Mouse (Mus musculus) MEL (cell line): ENCODE measurements around the gene Dpy19l3. TPM values are rescaled to one million over a fixed set of nuclear protein-coding genes. Genes with fewer than 3 reads are reported as not detected.

Experiments
- DNase-seq: peaks from one replicate; pipeline ENCODE4 v3.0.0; 2011; ENCODE audit warnings: low read depth, low spot score
- H3K27ac ChIP-seq: 2 replicates; pipeline ENCODE4 v1.5.1; 2012; ENCODE audit warnings: low read depth, mild to moderate bottlenecking, control low read depth, low read length, moderate library complexity; ENCODE audit not compliant: control insufficient read depth
- H3K27me3 ChIP-seq, 2 experiments: fragments of 150-350 bp in 1 of 2; sonication (generic) in 1 of 2; 2 replicates each; pipeline ENCODE4 v1.6.1; 2012; ENCODE audit warnings: low read length in 2 of 2, mild to moderate bottlenecking in 2 of 2, improper control_type of control experiment in 1 of 2, moderate library complexity in 1 of 2; ENCODE audit not compliant: insufficient read depth in 2 of 2, control insufficient read depth in 1 of 2
- H3K36me3 ChIP-seq, 2 experiments: 2 replicates each; pipeline ENCODE4 v1.6.1; 2012 to 2014; ENCODE audit warnings: low read length in 2 of 2, improper control_type of control experiment in 1 of 2, inconsistent platforms in 1 of 2, mild to moderate bottlenecking in 1 of 2; ENCODE audit not compliant: insufficient read depth in 2 of 2, control insufficient read depth in 1 of 2
- H3K4me1 ChIP-seq, 2 experiments: fragments of 150-350 bp in 1 of 2; sonication (generic) in 1 of 2; 2 replicates each; pipeline ENCODE4 v1.6.1; 2012; ENCODE audit warnings: low read length in 2 of 2, improper control_type of control experiment in 1 of 2, mild to moderate bottlenecking in 1 of 2; ENCODE audit not compliant: insufficient read depth in 2 of 2, control insufficient read depth in 1 of 2
- H3K4me3 ChIP-seq, 2 experiments: fragments of 150-350 bp in 1 of 2; sonication (generic) in 1 of 2; 2 replicates each; pipeline ENCODE4 v1.5.1; 2012; ENCODE audit warnings: low read depth in 2 of 2, low read length in 2 of 2, mild to moderate bottlenecking in 2 of 2, moderate library complexity in 2 of 2, control low read depth in 1 of 2, improper control_type of control experiment in 1 of 2; ENCODE audit not compliant: control insufficient read depth in 1 of 2, insufficient read depth in 1 of 2
- H3K79me2 ChIP-seq: 2 replicates; pipeline ENCODE4 v1.6.1; 2012; ENCODE audit warnings: mild to moderate bottlenecking, low read length, moderate library complexity; ENCODE audit not compliant: control insufficient read depth, poor library complexity, insufficient read depth
- H3K9ac ChIP-seq: 2 replicates; pipeline ENCODE4 v1.6.1; 2012; ENCODE audit warnings: low read depth, mild to moderate bottlenecking, control low read depth, low read length, moderate library complexity; ENCODE audit not compliant: control insufficient read depth, poor library complexity, severe bottlenecking
- H3K9me3 ChIP-seq: fragments of 150-350 bp; sonication (generic); replicated peaks from 2 replicates; pipeline ENCODE4 v1.6.1; 2012; ENCODE audit warnings: mild to moderate bottlenecking, low read length, improper control_type of control experiment, moderate library complexity; ENCODE audit not compliant: insufficient read depth
- CHD2 ChIP-seq: IDR thresholded peaks from 2 replicates; pipeline ENCODE4 v1.6.1; 2011; ENCODE audit warnings: low read length, improper control_type of control experiment
- E2F4 ChIP-seq: IDR thresholded peaks from 2 replicates; pipeline ENCODE4 v1.6.1; 2011; ENCODE audit warnings: low read depth, low read length, improper control_type of control experiment, borderline replicate concordance
- ELF1 ChIP-seq: IDR thresholded peaks from 2 replicates; pipeline ENCODE4 v1.6.1; 2014; ENCODE audit warnings: low read depth, mild to moderate bottlenecking, inconsistent platforms, low read length, improper control_type of control experiment, moderate library complexity
- EP300 ChIP-seq, 2 experiments: IDR thresholded peaks; 2 replicates each; pipeline ENCODE4 v1.6.1; 2011; ENCODE audit warnings: improper control_type of control experiment in 2 of 2, low read length in 2 of 2, low read depth in 1 of 2, mild to moderate bottlenecking in 1 of 2
- ETS1 ChIP-seq: IDR thresholded peaks from 2 replicates; pipeline ENCODE4 v1.6.1; 2012; ENCODE audit warnings: low read depth, mild to moderate bottlenecking, inconsistent platforms, low read length, improper control_type of control experiment, moderate library complexity
- GABPA ChIP-seq: IDR thresholded peaks from 2 replicates; pipeline ENCODE4 v1.6.1; 2012; ENCODE audit warnings: low read depth, mild to moderate bottlenecking, inconsistent platforms, low read length, improper control_type of control experiment, moderate library complexity
- GATA1 ChIP-seq: IDR thresholded peaks from 2 replicates; pipeline ENCODE4 v1.6.1; 2011; ENCODE audit warnings: low read depth, low read length, improper control_type of control experiment
- HCFC1 ChIP-seq: IDR thresholded peaks from 2 replicates; pipeline ENCODE4 v1.6.1; 2012; ENCODE audit warnings: low read depth, mild to moderate bottlenecking, inconsistent platforms, low read length, improper control_type of control experiment, moderate library complexity
- JUND ChIP-seq: IDR thresholded peaks from 2 replicates; pipeline ENCODE4 v1.6.1; 2011; ENCODE audit warnings: low read depth, mild to moderate bottlenecking, improper control_type of control experiment, low read length
- KAT2A ChIP-seq: conservative IDR thresholded peaks from 2 replicates; pipeline ENCODE4 v1.6.1; 2012; ENCODE audit warnings: low read depth, low read length, improper control_type of control experiment, inconsistent platforms
- MAFK ChIP-seq: IDR thresholded peaks from 2 replicates; pipeline ENCODE4 v1.6.1; 2011; ENCODE audit warnings: low read depth, mild to moderate bottlenecking, low read length, improper control_type of control experiment, borderline replicate concordance
- MAX ChIP-seq: IDR thresholded peaks from 2 replicates; pipeline ENCODE4 v1.6.1; 2011; ENCODE audit warnings: low read length, improper control_type of control experiment
- MEF2A ChIP-seq: IDR thresholded peaks from 2 replicates; pipeline ENCODE4 v1.6.1; 2014; ENCODE audit warnings: low read depth, mild to moderate bottlenecking, inconsistent platforms, low read length, improper control_type of control experiment; ENCODE audit not compliant: poor library complexity, insufficient replicate concordance, severe bottlenecking; ENCODE audit errors: extremely low read depth
- MXI1 ChIP-seq: IDR thresholded peaks from 2 replicates; pipeline ENCODE4 v1.6.1; 2011; ENCODE audit warnings: mild to moderate bottlenecking, low read depth, low read length, improper control_type of control experiment
- MYB ChIP-seq: IDR thresholded peaks from 2 replicates; pipeline ENCODE4 v1.6.1; 2011; ENCODE audit warnings: mild to moderate bottlenecking, low read depth, low read length, improper control_type of control experiment
- NELFE ChIP-seq: IDR thresholded peaks from 2 replicates; pipeline ENCODE4 v1.6.1; 2011; ENCODE audit warnings: low read depth, low read length, improper control_type of control experiment
- NRF1 ChIP-seq: IDR thresholded peaks from 2 replicates; pipeline ENCODE4 v1.6.1; 2014; ENCODE audit warnings: low read depth, mild to moderate bottlenecking, inconsistent platforms, low read length, improper control_type of control experiment, moderate library complexity; ENCODE audit not compliant: poor library complexity, insufficient read depth, severe bottlenecking
- RCOR1 ChIP-seq: IDR thresholded peaks from 2 replicates; pipeline ENCODE4 v1.6.1; 2012; ENCODE audit warnings: low read depth, mild to moderate bottlenecking, inconsistent platforms, low read length, improper control_type of control experiment
- SMC3 ChIP-seq: IDR thresholded peaks from 2 replicates; pipeline ENCODE4 v1.6.1; 2011; ENCODE audit warnings: low read depth, low read length, improper control_type of control experiment
- TAL1 ChIP-seq: IDR thresholded peaks from 2 replicates; pipeline ENCODE4 v1.6.1; 2012; ENCODE audit warnings: mild to moderate bottlenecking, inconsistent platforms, low read length, moderate library complexity, mixed read lengths
- TBP ChIP-seq: IDR thresholded peaks from 2 replicates; pipeline ENCODE4 v1.8.0; 2011; ENCODE audit warnings: low read depth, low read length, improper control_type of control experiment
- TCF12 ChIP-seq: IDR thresholded peaks from 2 replicates; pipeline ENCODE4 v1.6.1; 2014; ENCODE audit warnings: low read depth, mild to moderate bottlenecking, inconsistent platforms, low read length, improper control_type of control experiment, moderate library complexity
- UBTF ChIP-seq: IDR thresholded peaks from 2 replicates; pipeline ENCODE4 v1.6.1; 2012; ENCODE audit warnings: low read depth, mild to moderate bottlenecking, inconsistent platforms, low read length, improper control_type of control experiment, moderate library complexity, borderline replicate concordance; ENCODE audit not compliant: insufficient read depth
- USF1 ChIP-seq: IDR thresholded peaks from 2 replicates; pipeline ENCODE4 v1.6.1; 2014; ENCODE audit warnings: low read depth, mild to moderate bottlenecking, inconsistent platforms, low read length, improper control_type of control experiment, moderate library complexity
- ZC3H11A ChIP-seq: IDR thresholded peaks from 2 replicates; pipeline ENCODE4 v1.6.1; 2012; ENCODE audit warnings: low read depth, mild to moderate bottlenecking, inconsistent platforms, low read length, improper control_type of control experiment
- ZKSCAN1 ChIP-seq: IDR thresholded peaks from 2 replicates; pipeline ENCODE4 v1.6.1; 2012; ENCODE audit warnings: low read depth, mild to moderate bottlenecking, inconsistent platforms, low read length, improper control_type of control experiment, moderate library complexity
- ZNF384 ChIP-seq: IDR thresholded peaks from 2 replicates; pipeline ENCODE4 v1.6.1; 2012; ENCODE audit warnings: low read depth, mild to moderate bottlenecking, inconsistent platforms, low read length, improper control_type of control experiment
- polyA plus RNA-seq, 2 experiments: library from polyadenylated mRNA; stranded (reverse) in 1 of 2; unstranded in 1 of 2; fragments of >175 nt in 1 of 2; fragments of >200 nt in 1 of 2; gene quantifications; 2 replicates each; pipeline versions ENCODE4 v1.2.1 to v1.2.4; 2012; ENCODE audit warnings: low replicate concordance in 2 of 2, low read depth in 1 of 2; ENCODE audit not compliant: insufficient read length in 2 of 2, insufficient read depth in 1 of 2, missing spikeins in 1 of 2
- total RNA-seq: library from RNA; depleted of rRNA; stranded (reverse); fragments of 300-350 nt; gene quantifications from 2 replicates; pipeline ENCODE4 v1.2.3, GENCODE M21; 2012

Gene Dpy19l3
- total and polyA plus RNA-seq, 3 experiments = 7.4 to 9.9 TPM; not detected in 1

DNA sequence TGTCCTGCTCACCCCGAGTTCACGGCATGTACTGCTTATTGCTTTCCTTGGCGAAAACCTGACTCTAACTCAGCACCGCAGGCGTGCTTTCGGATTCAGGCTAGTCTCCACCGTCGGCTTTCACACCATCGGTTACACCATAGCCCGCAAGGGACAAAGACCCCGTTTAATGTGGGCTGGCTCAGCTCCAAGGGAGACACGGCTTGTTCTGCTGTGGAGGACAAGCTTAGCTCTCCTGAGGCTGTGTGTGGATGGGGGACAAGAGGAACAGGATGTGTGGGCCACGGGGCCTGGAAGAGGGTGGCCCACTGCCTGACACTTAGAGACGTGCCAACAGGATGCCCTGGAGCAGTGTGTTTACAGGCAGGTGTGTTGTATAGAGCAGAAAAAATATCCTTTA lies 62.1 kb downstream of the Dpy19l3 start:
- H3K27me3 ChIP-seq = no peaks in the 10 kb centered on the region
- H3K4me1 ChIP-seq = no peaks in the 10 kb centered on the region
- no peaks in the 10 kb centered on the region for H3K9me3 ChIP-seq
- DNase-seq = no peak
- no peak overlapping the region for H3K4me3 ChIP-seq
- no peaks in the 10 kb centered on the region for H3K36me3 ChIP-seq
- TF ChIP-seq EP300 (IDR thresholded peaks at IDR 0.05; ENCODE audit: low read depth in 1 of 2, low read length in 2 of 2) = no peak
- TF ChIP-seq TCF12 = no peak
- TF ChIP-seq UBTF = no peak
- TF ChIP-seq MAFK = no peak
- TF ChIP-seq MAX = no peak
- TF ChIP-seq E2F4 = no peak
- TF ChIP-seq MXI1 = no peak
- no peak for TF ChIP-seq JUND
- no peak for TF ChIP-seq TAL1
- TF ChIP-seq NRF1 = no peak
- no peak for TF ChIP-seq USF1
- TF ChIP-seq ZKSCAN1 = no peak
- no peak for TF ChIP-seq CHD2
- TF ChIP-seq ZC3H11A = no peak
- TF ChIP-seq ZNF384 = no peak
- no peak for TF ChIP-seq MYB
- TF ChIP-seq GATA1 = no peak
- no peak for TF ChIP-seq ETS1
- no peak overlapping the region for H3K9ac ChIP-seq
- no peaks in the 10 kb centered on the region for H3K79me2 ChIP-seq
- H3K27ac ChIP-seq = no peak overlapping the region

GRCm38 (mm10) chr7:35688781-35689349 lies 65.4 kb downstream of the Dpy19l3 start:
- no peaks in the 10 kb centered on the region for H3K36me3 ChIP-seq
- TF ChIP-seq KAT2A (no peak), TBP (no peak), RCOR1 (no peak), ZC3H11A (no peak), ELF1 (no peak), MEF2A (no peak), SMC3 (no peak), NELFE (no peak), GATA1 (no peak), ZKSCAN1 (no peak), HCFC1 (no peak), MAFK (no peak), EP300 (IDR thresholded peaks at IDR 0.05; ENCODE audit: low read depth in 1 of 2, low read length in 2 of 2) (no peak), MXI1 (no peak), GABPA (no peak)
- TF ChIP-seq, all 39 proteins: peak for 0
- no peaks in the 10 kb centered on the region for H3K4me1 ChIP-seq
- H3K79me2 ChIP-seq = no peaks in the 10 kb centered on the region
- no peaks in the 10 kb centered on the region for H3K9me3 ChIP-seq
- no peak overlapping the region for H3K4me3 ChIP-seq
- no peak for DNase-seq
- no peak overlapping the region for H3K9ac ChIP-seq
- H3K27ac ChIP-seq = no peak overlapping the region
- no peaks in the 10 kb centered on the region for H3K27me3 ChIP-seq
